Mouse (Mus musculus) mesoderm, embryonic 11.5 days (tissue): ENCODE data around the gene Sun5.
"Not testable (repeated sequence)": the region's sequence is repeated elsewhere in the genome, so short reads cannot be mapped to it uniquely, and the experiment has no call there.

Experiments
- DNase-seq: peaks from one replicate; pipeline ENCODE4 v3.0.0-alpha.2; 2012; ENCODE audit warnings: low read depth, low spot score

The Sun5 gene

DNA sequence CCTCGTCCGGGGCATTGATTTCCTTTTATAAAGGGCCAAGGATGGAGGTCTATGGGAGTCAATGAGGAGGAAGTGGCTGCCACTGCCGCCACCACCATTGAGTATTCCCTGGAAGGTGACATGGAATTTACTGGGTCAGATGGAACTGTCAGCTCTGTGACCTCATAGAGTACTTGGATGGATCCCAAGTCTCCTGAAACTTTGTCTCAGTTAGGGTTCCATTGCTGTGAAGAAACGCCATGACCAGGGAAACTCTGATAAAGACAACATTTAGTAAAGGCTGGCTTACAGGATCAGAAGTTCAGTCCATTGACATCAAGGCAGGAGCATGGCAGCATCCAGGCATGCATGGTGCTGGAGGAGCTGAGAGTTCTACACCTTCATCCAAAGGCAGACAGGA, at the start of gene Sun5:
Gene Sun5, minus strand, starts transcription at position 101 of the 400 bp plus-strand sequence.
- no peak for DNase-seq

DNA sequence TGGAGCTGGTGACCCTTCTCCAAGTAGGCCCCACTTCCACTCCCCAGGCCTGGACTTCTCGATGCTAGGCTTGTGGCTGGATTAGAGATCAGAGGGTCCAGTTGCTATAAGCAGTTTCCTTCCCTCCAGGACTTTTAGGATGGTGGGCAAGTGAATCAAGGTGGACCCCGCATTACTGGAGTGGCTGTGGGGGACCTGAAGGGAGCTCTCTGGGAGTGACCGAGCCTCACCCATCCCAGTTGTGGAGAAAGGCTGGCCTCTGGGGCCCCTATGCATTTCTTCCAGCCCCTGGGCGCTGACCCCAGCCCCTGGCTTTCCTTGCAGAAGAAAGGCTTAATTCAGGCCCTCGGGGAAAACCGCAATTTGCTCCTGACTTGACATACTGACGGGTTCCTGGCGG, 47.0 kb upstream of the Sun5 start, which contains the start of gene Bpifb3:
Gene Bpifb3, plus strand, starts transcription at position 301 of the 400 bp plus-strand sequence.
- no peak for DNase-seq

DNA sequence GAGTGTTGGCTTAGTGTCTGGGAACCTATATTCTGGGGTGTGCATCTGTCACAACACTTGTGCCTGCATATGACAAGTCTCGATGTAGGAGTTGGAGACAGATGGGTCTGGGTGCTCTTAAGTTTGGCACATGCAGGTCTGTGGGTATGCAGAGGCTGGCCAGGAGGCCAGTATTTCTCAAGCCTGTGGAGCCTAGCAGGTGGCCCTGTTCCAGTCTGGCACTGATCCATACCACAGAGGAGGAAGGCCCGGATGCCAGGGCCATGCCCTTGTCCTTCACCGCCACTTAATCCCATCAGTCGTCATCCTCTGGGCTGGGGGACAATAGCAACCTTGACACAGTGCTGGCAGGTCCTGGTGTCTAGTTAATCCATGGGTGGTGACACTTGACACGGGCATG, 43.3 kb upstream of the Sun5 start:
- DNase-seq, result no peak

DNA sequence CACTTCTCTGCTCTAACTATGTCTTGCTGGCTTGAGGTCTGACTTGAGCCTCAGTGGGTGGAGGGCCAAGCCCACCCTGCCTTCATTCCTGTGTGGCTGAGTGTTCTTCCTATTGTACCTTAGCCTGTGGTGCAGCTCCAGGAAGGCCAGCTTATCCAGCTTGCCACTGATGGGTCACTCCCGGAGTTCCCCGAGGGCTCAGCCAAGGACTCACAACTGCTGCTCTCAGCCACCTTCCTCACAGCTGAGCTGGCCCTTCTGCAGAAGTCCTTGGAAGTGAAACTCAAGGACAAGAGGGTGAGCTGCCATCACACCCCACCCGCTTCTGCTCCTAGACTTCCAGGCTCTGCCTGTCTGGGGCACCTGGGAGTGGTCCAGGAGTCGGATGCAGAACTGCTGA, 35.7 kb upstream of the Sun5 start:
- no peak for DNase-seq

DNA sequence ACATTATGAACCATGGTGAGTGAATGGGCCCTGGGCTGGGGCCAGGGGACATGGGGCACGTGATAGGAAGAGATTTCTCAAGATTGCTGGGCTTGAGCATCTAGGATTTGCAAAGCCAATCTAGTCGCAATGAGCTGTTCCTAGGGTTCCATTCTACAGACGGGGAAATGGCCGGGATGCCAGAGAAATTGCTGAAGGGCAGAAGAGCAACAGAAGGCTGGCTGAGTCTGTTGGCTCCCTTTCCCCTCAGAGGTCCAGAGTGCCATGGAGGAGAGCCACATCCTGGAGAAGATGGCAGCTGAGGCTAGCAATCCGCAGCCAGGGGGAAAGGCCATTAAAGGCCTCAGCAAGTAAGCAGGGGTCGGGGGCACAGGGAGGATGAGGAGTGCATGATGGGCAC, 31.8 kb upstream of the Sun5 start:
- no peak for DNase-seq

DNA sequence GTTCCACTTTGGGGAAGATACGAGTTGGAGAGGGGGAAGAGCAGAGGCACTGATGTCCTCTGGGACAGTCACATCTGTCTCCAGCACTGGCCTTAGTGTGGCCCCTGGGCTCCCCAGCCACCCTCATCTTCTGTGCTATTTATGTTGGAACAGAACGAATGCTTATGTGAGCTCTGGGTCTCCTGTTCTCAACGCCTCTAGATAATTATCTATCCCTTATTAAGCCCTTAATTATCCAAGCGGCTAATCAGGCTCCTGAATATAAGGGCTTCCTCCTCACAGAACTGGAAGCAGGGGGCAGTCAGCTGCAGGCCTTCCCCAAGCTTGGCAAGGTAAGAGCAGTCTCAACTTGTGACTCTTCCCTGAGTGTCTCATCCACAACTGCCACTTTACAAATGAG, 29.2 kb upstream of the Sun5 start, which contains the start of gene Bpifb6:
Gene Bpifb6, plus strand, starts transcription at position 301 of the 400 bp plus-strand sequence.
- DNase-seq, result no peak

DNA sequence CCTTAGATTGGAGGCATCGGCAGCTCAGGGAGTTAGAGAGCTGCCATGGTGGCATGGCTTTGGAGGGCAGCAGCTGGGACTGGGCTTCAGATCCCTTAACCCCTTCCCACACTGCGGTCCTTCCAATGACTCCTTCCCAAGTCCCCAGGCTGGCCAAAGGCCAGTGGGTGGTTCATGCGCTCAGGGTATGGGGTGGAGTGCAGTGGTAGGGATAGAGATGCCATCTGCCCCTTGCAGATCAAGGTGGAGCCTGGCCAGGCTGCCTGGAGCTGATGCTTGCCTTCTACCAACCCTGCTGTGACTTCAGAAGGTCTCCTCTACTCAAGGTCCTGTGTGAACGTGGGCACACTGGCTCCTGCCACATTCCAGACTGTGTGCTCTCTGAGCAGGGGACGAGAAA, 28.2 kb upstream of the Sun5 start:
- no peak for DNase-seq

DNA sequence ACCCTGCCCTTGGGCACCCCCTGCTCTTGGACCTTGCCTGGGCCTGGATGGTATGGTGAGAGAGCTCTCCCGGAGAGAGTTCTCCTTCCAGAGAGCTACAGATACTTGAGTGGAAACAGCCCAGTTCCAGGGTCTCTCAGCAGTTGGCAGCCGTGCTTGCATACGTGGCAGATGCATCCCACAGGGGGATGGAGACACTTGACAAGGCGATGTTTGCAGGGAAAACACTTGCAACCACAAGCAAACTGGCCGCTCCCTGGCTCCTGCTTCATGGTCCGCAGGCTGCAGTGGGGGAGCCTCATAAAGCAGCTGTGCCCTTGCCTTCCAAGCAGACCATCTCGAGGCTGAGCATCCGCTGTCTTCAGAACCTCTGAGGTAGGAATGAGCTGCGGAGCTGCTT, 3.9 kb upstream of the Sun5 start, which contains the start of gene Bpifb2:
Gene Bpifb2, plus strand, starts transcription at position 301 of the 400 bp plus-strand sequence.
- DNase-seq, result no peak

DNA sequence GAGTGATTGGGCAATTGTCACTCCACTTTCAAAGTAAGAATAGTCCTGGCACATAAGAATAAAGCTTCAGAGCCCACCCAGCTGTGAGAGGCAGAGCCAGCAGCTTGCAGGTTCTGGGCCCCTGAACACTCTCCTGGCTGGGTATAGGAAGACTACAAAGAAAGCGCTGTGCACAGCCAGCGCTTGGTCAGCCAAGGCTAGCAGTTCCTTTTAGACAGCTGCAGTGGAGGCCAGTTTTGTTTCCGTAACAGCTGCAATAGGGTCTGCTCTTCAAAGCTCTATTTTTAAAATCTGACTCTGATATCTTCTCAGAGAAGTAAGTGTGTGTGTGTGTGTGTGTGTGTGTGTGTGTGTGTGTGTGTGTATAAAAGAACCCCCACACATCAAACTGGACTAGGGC, 8.9 kb downstream of the Sun5 start:
- no peak for DNase-seq

DNA sequence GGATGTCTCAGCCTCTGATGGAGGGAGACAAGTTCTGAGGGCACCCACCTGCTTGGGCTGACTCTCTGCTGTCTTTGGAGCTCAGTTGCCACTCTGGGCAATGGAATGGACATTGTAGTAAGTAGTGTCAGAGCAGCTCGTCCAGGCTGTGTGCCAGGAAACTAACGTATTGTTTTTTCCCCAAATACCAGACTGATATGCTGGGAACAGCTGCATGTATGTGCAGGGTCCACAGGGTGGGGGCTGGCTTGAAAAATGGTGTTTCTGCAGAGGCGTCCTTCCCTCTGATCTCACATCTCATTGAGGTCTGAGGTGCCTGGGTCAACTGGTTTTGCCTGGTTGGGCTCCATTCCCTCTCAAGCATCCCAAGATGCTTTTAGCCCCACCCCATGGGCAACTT, 10.2 kb downstream of the Sun5 start:
- no peak for DNase-seq

DNA sequence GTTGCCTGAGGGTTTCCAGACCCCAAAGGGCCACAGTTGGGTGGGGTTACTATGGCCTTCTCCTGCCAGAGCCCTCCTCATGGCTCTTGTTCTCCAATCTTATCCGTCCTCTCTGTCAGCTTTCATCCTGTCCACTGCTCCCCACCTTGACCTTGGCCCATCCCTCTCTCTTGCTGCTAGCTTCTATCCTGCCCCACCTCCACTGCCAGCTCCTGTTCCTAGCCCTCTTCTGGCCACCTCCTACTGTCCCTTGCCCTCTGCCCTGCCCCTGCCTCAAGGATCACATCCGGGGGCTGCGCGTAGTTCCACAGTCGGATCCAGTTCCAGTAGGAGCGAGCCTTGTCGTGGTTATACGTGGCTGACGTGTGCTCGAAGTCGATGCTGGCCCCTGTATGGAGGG, 10.6 kb downstream of the Sun5 start:
- no peak for DNase-seq

DNA sequence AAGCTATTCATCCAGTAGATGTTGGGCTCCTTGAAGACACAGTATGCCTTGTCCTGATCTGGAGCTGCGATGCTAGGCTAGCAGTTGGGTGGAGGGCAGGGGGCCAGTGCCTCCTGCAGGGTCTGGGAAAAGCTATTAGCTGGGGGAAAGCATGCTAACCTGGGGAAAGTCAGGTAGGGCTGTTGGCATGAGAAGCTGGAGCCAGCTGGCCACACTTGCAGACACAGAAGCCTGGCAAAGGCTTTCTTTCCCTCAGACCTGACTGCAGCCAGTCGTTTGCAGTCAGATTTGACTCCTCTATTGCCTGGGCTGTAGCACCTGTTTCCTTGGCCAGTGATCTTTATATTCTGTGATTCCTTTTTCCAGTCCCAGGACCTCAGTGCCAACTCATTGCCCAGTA, 11.3 kb downstream of the Sun5 start:
- DNase-seq, result no peak

DNA sequence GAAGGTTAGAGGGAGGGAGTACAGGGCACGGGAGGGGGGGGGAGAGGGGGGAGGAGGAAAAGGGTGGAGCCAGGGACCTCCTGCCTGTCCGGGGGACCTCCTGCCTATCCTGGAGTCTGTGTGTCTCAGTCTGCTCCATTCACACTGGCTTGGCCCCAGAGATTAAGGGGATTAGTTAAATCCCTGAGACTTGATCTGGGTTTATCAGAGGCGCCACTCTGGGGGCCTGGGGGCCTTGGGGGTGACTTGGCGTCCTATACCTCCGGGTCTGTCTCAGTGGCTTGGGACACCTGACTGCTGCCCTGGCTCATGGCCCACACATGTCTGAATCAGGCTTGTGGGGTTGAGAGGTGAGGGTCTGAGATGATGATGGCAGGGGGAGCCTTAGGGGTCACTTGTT, 17.3 kb downstream of the Sun5 start:
- no peak for DNase-seq

DNA sequence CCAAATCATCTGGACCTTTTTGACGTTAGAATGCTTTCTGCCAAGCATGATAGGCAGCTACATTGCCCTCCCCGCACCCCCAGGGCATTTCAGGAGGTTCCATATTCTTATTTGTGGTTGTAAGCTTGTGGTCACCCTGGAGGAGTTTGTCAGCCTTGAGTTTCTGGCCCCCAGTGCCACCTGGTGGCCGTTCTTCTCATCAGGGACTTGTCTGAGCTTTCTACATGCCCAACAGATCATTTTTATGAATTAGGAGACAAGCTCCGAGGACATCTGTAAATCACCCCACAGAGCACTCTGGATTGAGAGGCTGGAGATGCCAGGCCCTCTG, 19.9 kb downstream of the Sun5 start:
- peak; percentile 46 for DNase-seq

DNA sequence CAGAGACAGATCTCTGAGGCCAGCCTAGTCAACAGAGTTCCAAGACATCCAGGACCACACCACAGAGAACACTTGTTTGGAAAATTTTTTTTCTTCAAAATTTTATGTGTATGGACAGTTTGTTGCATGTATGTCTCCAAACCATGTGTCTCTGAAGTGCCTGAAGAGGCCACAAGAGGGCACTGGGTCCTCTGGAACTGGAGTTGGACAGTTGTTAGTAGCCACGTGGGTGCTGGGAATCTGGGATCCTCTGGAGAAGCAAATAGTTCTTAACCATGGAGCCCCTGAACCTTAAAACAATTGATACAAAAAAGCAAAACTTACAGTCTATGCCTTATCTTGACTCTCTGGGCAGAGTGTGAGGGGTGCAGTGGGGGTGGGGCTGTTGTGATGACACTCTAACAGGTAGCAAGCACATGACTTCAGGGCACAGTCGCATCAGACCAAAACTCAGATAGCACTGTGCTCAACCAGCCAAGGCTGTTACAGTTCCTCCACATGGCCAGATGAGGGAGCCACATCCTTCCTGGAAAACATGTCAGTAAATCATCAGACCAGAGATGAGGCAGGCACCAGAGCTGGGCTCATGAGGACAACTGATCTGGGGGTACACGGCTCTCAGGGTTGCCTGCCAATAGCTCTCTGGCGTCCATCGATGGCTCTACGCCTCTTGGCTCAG, 20.4 kb downstream of the Sun5 start:
- peak; percentile 6 for DNase-seq

DNA sequence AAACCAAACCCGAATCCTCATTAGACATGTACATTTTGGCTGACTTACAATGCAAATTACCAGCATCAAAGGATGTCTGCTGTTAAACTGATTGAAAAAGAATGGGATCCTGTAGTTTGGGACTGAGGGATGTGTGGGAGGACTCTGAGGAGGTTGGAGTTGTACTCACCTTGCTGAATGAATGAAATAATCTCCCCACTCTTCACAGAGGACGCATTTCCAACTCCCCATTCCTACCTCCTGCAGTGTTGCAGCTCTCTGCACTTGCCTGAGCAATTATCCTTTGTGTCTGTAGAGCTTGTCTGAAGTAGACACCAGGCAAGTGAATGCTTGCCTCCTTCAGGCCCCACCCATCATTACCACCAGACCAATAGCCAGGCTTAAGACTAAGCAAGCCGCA, 22.5 kb downstream of the Sun5 start:
- no peak for DNase-seq

DNA sequence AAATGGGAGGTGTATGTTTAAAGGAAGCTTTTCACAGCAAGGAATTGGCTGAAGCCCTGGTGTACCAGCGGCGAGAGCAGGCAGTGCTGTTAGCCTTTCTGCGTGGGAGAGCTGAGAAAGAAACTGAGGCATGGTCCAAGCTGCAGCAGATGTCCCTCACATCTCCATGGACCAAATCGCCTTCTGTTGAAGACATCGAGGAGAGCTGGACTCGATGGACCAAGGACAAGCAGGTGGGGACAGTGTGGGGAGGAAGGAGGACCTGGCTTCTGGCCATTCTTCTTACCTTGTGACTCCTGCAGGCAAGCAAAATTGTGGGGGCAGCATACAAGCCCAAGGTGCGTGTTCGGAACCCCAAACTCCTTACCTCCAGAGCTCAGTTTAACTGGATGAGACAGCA, 28.0 kb downstream of the Sun5 start:
- DNase-seq, result no peak

DNA sequence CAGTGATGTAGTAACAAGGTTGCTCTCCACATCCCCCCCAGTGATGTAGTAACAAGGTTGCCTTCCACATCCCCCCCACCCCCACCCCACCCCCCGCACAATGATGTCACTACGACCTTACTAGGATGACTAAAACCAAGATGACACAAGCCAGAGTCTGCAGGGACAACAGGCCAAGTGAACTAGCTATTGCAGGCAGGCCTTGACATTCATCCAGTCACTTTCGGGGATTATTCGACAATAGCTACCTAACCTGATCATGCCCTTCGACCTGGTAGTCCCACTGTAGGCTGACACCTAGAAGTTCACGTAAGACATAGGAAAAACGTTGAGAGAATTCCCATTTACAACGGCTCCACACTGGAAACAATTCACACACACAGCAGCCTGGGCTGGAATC, 37.6 kb downstream of the Sun5 start:
- DNase-seq, result no peak

DNA sequence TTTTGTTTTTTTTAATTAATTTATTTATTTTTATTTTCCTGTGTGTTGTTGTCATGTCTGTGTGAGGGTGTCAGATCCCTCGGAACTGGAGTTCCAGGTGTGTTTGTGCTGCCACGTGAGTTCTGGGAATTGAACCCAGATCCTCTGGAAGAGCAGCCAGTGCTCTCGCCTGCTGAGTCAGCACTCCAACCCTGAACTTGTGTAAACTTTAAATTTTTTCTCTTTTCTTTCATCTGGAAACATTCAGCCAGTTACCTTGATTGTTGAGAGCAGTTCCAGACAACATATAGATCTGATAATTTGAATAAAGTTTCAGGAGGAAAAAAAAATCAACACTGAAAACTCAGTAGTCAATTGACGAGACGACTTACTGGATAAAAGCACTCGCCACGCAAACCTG, 42.2 kb downstream of the Sun5 start:
- DNase-seq, result no peak

DNA sequence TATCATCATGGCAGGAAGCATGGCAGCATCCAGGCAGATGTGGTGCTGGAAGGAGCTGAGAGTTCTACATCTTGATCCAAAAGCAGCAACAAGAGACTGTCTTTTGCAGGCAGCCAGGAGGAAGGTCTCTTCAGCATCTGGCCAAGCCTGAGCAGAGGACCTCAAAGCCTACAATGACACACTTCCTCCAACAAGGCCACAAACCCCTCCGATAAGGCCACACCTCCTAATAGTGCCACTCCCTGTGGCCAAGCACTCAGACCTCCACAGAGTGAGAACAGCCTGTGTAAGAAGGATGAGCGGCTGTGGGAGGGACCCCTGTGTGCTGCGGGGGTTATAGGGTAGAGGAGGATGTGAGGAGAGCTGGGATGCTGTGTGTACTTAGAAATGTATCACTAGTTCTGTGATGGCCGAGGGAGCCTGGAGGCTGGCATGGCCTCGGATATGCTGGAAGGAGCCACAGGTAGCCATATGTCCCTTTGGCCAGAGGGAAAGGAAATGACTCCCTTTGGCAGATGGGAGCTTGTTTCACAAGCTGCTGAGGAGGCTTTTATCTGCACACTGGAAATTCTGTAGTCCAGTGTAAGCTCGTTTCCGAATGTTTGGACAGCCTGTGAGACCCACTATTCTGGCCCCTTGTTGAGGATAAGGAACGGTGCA, 43.6 kb downstream of the Sun5 start:
- no peak for DNase-seq

DNA sequence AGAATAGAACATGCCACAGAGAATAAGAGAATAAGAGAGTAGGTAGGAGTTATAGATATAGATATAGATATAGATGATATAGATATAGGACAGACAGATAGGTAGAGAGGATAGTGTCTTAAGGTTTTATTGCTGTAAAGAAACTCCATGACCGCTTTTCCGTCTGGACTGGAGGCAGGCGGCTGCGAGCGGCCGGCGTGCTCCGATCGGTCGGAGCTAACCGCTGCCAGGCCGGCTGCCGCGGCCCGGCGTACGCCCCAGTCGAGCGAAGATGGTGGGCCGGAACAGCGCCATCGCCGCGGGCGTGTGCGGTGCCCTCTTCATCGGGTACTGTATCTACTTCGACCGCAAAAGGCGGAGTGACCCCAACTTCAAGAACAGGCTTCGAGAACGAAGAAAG, 45.0 kb downstream of the Sun5 start:
- not testable (repeated sequence) for DNase-seq

DNA sequence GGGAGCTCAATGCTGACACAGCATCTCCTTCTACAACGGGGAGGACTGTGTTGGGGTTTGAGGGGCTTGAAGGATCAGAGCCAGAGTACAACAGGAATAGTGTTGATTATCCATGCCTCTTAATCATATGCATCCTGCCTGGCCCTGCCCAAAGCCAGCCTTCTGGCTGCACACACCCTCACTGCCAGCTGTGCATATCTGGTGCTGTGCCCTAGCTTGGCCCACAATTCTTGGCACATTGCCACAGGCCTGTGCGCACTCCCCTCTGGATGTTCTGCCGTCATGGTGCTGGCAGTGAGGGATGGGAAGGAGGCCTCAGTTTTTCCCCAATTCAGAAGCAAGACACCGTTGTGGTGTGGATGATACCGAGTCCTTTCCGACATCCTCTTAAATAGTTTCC, 46.3 kb downstream of the Sun5 start:
- DNase-seq, result no peak

DNA sequence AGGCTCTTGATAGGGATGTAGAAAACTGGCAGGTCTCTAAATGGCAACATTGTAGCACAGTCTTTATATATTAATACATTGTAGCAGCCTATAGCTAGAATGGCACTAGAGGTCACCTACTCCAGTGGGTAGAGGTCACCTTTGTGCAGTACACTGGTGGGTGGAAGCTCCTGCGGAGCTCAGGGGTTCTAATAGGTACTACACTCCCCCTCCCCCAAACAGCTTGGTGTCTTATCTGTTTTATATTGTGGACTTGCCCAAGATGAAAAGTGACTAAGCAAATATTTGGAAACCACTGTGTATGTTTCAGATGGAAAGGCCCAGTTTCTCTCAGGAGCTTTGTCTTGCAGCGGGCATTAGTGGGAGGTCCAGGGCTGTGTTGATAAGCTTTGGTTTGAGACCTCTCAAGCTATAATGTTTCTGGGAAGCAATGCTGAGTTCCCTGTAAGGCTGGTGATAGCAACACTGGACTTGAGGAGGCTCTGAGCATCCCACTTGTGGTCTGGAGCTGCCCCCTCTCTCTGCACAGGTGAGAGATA, 48.8 kb downstream of the Sun5 start:
- no peak for DNase-seq
